Mouse (Mus musculus): Measurements from ENCODE around the gene Ttc37. TPM values are rescaled to one million over a fixed set of nuclear protein-coding genes. Genes with fewer than 3 reads are reported as not detected.

Ttc37 gene
- total and polyA plus RNA-seq, 3 experiments, result 16.8 to 116 (median 20.3) TPM

DNA sequence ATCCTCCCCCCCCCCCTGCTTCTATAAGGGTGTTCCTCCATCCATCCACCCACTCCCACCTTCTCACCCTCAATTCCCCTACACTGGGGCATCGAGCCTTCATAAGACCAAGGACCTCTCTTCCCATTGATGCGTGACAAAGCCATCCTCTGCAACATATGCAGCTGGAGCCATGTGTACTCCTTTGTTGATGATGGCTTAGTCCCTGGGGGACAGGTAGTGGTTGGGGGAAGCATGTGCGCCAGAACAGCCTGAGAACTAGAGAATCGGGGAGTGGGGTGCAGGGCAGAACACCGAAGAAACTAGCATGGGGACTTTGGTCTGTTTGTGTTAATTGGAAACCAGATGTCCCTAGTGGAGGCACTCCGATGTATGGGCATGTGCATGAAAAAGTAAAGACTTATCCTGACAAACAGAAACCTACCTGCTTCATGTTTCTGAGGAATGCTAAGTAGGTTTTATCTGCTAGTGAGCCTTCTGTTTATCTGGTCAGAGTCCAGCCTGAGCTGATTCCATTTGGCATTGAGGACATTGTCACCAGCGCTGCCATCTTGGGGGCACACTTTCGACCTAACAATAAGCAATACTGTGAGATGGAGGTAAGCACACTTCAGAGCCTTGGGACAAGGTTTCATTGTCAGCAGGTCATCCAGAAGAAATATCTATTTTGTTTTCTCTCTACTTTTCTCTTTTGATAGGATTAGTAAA lies 97.1 kb downstream of the Ttc37 start (continued):
- TF ChIP-seq USF2 (IDR thresholded peaks at IDR 0.05; ENCODE audit: borderline replicate concordance in 1 of 2, insufficient read depth in 1 of 2, low read depth in 1 of 2, low read length in 2 of 2), result no peak
- no peak for TF ChIP-seq ZMIZ1 (IDR thresholded peaks at IDR 0.05; ENCODE audit: low read depth, low read length)
- no peak for TF ChIP-seq NELFE (IDR thresholded peaks at IDR 0.05; ENCODE audit: low read depth, low read length)
- no peak for TF ChIP-seq NRF1 (IDR thresholded peaks at IDR 0.05; ENCODE audit: insufficient read depth, low read depth, low read length, poor library complexity, severe bottlenecking)
- no peak for TF ChIP-seq GATA1 (IDR thresholded peaks at IDR 0.05; ENCODE audit: low read depth, low read length)

- Histone ChIP-seq H3K79me2 (ENCODE audit: control insufficient read depth, insufficient read depth, low read length, poor library complexity) (no peaks in the 10 kb centered on the region), H3K36me3 (ENCODE audit: control insufficient read depth in 1 of 2, insufficient read depth in 2 of 2, low read length in 2 of 2) (no peaks in the 10 kb centered on the region), H3K4me3 (ENCODE audit: control insufficient read depth in 1 of 2, insufficient read depth in 1 of 2, low read depth in 2 of 2, low read length in 2 of 2) (no peak overlapping the region), H3K4me1 (ENCODE audit: control insufficient read depth in 1 of 2, insufficient read depth in 2 of 2, low read length in 2 of 2) (no peaks in the 10 kb centered on the region), H3K9me3 (replicated peaks; ENCODE audit: insufficient read depth, low read length) (no peaks in the 10 kb centered on the region), H3K27me3 (ENCODE audit: control insufficient read depth in 1 of 2, insufficient read depth in 2 of 2, low read length in 2 of 2) (no peaks in the 10 kb centered on the region), H3K9ac (ENCODE audit: control insufficient read depth, low read depth, low read length, poor library complexity, severe bottlenecking) (no peak overlapping the region), H3K27ac (ENCODE audit: control insufficient read depth, low read depth, low read length) (no peak overlapping the region)
- no peak for DNase-seq (ENCODE audit: low read depth, low spot score)
- TF ChIP-seq ELF1 (IDR thresholded peaks at IDR 0.05; ENCODE audit: low read depth, low read length) (no peak), CHD2 (IDR thresholded peaks at IDR 0.05; ENCODE audit: low read length) (no peak), TCF12 (IDR thresholded peaks at IDR 0.05; ENCODE audit: low read depth, low read length) (no peak), POLR2AphosphoS2 (IDR thresholded peaks at IDR 0.05; ENCODE audit: low read length) (no peak), GATA1 (IDR thresholded peaks at IDR 0.05; ENCODE audit: low read depth, low read length) (no peak), MXI1 (IDR thresholded peaks at IDR 0.05; ENCODE audit: low read depth, low read length) (no peak), KAT2A (conservative IDR thresholded peaks at IDR 0.05; ENCODE audit: low read depth, low read length) (no peak), MAX (IDR thresholded peaks at IDR 0.05; ENCODE audit: low read length) (no peak), TBP (IDR thresholded peaks at IDR 0.05; ENCODE audit: low read depth, low read length) (no peak), BHLHE40 (IDR thresholded peaks at IDR 0.05; ENCODE audit: borderline replicate concordance, low read depth, low read length) (no peak)
Measured at GRCm38 (mm10) chr13:76197297-76197848, 98.8 kb downstream of the Ttc37 start.

GRCm38 (mm10) chr13:76199943-76200342 lies 101.4 kb downstream of the Ttc37 start:
- no peak for TF ChIP-seq MAFK (IDR thresholded peaks at IDR 0.05; ENCODE audit: borderline replicate concordance, low read depth, low read length)
- TF ChIP-seq SIN3A (IDR thresholded peaks at IDR 0.05; ENCODE audit: low read length), result no peak
- TF ChIP-seq ELF1 (IDR thresholded peaks at IDR 0.05; ENCODE audit: low read depth, low read length), result no peak
- no peak for TF ChIP-seq UBTF (IDR thresholded peaks at IDR 0.05; ENCODE audit: borderline replicate concordance, insufficient read depth, low read depth, low read length)
- TF ChIP-seq MYC (IDR thresholded peaks at IDR 0.05; ENCODE audit: low read depth, low read length), result no peak
- no peak for TF ChIP-seq SMC3 (IDR thresholded peaks at IDR 0.05; ENCODE audit: low read depth, low read length)
- TF ChIP-seq NRF1 (IDR thresholded peaks at IDR 0.05; ENCODE audit: insufficient read depth, low read depth, low read length, poor library complexity, severe bottlenecking), result no peak
- no peak for TF ChIP-seq ETS1 (IDR thresholded peaks at IDR 0.05; ENCODE audit: low read depth, low read length)
- no peak for TF ChIP-seq KAT2A (conservative IDR thresholded peaks at IDR 0.05; ENCODE audit: low read depth, low read length)
- TF ChIP-seq RCOR1 (IDR thresholded peaks at IDR 0.05; ENCODE audit: low read depth, low read length), result no peak
- TF ChIP-seq CTCF (IDR thresholded peaks at IDR 0.05 in 2 of 3, conservative IDR thresholded peaks at IDR 0.05 in 1 of 3; ENCODE audit: control insufficient read depth in 1 of 3, insufficient read depth in 1 of 3, low read depth in 2 of 3, low read length in 3 of 3, poor library complexity in 1 of 3, severe bottlenecking in 1 of 3), result no peak
- TF ChIP-seq NELFE (IDR thresholded peaks at IDR 0.05; ENCODE audit: low read depth, low read length), result no peak
- TF ChIP-seq ZKSCAN1 (IDR thresholded peaks at IDR 0.05; ENCODE audit: low read depth, low read length), result no peak
- no peak overlapping the region for H3K9ac ChIP-seq (ENCODE audit: control insufficient read depth, low read depth, low read length, poor library complexity, severe bottlenecking)
- no peaks in the 10 kb centered on the region for H3K9me3 ChIP-seq (replicated peaks; ENCODE audit: insufficient read depth, low read length)
- H3K4me3 ChIP-seq (ENCODE audit: control insufficient read depth in 1 of 2, insufficient read depth in 1 of 2, low read depth in 2 of 2, low read length in 2 of 2), result no peak overlapping the region
- H3K36me3 ChIP-seq (ENCODE audit: control insufficient read depth in 1 of 2, insufficient read depth in 2 of 2, low read length in 2 of 2), result no peaks in the 10 kb centered on the region
- no peaks in the 10 kb centered on the region for H3K79me2 ChIP-seq (ENCODE audit: control insufficient read depth, insufficient read depth, low read length, poor library complexity)
- no peaks in the 10 kb centered on the region for H3K4me1 ChIP-seq (ENCODE audit: control insufficient read depth in 1 of 2, insufficient read depth in 2 of 2, low read length in 2 of 2)
- H3K27ac ChIP-seq (ENCODE audit: control insufficient read depth, low read depth, low read length), result no peak overlapping the region
- no peaks in the 10 kb centered on the region for H3K27me3 ChIP-seq (ENCODE audit: control insufficient read depth in 1 of 2, insufficient read depth in 2 of 2, low read length in 2 of 2)
- DNase-seq (ENCODE audit: low read depth, low spot score), result no peak

All from MEL (cell line).